Mouse (Mus musculus) left cerebral cortex, postnatal 14 days (tissue): Measurements from ENCODE around the gene Atp8b4. TPM values are rescaled to one million over a fixed set of nuclear protein-coding genes. Genes with fewer than 3 reads are reported as not detected.

Experiments
- DNase-seq, 2 experiments: peaks; one replicate each; pipeline ENCODE4 v3.0.0; 2021 to 2022; ENCODE audit warnings: low spot score in 2 of 2, mixed read lengths in 1 of 2
- intact Hi-C: fragments of 180-260 bp; cut with DNase I; formaldehyde crosslinking; loops from one replicate; pipeline ENCODE4 v1.15.1; 2025
- total RNA-seq, 2 experiments: library from RNA; stranded (reverse); gene quantifications; 2 replicates each; pipeline ENCODE4 v1.2.3; 2021

Gene Atp8b4
- total RNA-seq, 2 experiments from 2014 or later: 0.09 TPM; not detected in 1

GRCm38 (mm10) chr2:126323206-126323605, 177.3 kb downstream of the Atp8b4 start:
- intact Hi-C loops: no loop called here
- no peak for DNase-seq

DNA sequence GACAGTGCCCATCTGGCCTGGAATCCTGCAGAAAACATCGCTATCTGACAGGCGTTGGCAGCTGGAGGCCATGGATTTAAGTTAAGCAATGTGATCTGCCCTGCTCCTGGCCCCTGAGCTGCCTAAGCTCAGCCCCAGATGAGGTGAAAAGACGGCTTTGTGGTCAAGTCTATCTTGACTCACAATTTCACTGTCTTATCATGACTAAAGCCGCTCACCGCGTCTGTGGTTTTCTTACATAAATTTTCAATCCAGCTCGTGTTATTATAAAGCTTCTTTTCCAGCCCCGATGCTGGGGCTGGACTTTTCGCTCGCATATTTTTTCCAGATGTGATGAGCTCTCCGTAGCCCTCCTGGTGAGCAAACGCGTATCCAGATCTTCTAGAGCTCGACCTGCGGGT, 177.8 kb downstream of the Atp8b4 start:
- intact Hi-C loops: no loop called here

DNA sequence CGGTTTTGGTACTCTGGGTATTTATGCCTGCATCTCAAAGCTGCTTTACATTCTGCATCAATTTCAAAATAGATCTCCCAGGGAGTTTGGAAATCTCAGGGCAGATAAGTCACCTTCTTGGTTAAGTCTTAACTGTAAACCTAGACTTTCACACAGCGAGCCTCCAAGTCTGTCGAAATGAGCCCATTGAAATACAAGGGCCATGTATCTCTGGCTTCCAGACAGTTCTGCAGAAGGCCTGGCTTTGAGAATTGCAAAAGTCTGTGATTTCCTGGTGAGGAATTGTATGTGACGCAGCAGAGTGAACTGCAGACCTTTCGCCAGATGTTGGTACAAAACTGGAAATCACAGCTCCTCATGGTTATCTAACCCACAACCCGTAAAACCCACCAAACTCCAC, 182.4 kb downstream of the Atp8b4 start:
- intact Hi-C loops: no loop called here
- DNase-seq: no peak

More for the DNA sequence above, 177.8 kb downstream of the Atp8b4 start:
- no peak for DNase-seq

GRCm38 (mm10) chr2:126316942-126317341, 183.5 kb downstream of the Atp8b4 start:
- DNase-seq: no peak
- intact Hi-C loops: no loop called here

GRCm38 (mm10) chr2:126316346-126316745, 184.1 kb downstream of the Atp8b4 start:
- no peak for DNase-seq

DNA sequence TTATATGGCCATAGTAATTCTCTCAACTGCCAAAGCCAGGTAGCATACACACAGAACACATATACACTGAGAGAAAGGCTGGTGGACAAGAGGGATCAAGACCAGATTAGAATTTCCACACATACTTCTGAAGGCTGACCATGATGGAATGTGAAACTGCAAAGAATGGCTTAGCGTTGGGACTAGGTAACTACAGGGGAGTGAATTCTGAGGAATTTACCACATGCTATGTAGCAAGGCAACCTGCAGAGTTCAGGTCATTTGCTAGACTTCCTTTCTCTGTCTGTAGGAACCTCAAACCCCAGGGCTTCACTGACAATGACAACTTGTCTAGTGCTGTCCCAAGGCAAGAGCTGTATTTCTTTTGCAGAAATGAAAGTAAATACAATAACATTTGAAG, 189.4 kb downstream of the Atp8b4 start:
- DNase-seq: no peak
- intact Hi-C loops: no loop called here

More at GRCm38 (mm10) chr2:126316346-126316745, 184.1 kb downstream of the Atp8b4 start:
- intact Hi-C loops: no loop called here

DNA sequence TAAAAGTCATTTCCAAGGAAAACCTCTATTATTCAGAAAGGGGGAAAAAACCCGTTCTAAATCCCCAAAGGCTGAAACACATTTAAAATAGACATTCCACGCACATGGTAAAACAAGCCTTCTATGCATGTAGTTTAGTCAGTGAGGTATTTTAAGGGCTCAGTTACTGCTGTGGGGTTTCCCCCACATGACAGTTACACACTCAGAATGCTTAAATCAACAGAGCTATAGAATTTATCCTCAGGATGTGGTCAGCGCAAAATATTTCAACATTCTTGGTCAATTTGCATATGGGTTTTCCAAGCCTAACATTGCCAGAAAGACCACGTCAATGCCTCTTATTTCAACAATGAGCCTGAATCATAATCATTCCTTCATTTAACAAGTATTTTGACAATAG, 190.5 kb downstream of the Atp8b4 start:
- intact Hi-C loops: no loop called here
- no peak for DNase-seq

- DNase-seq: no peak
- intact Hi-C loops: no loop called here
Observed at GRCm38 (mm10) chr2:126304621-126305020, 195.9 kb downstream of the Atp8b4 start.

- DNase-seq: no peak
- intact Hi-C loops: no loop called here
Observed at GRCm38 (mm10) chr2:126303226-126303625, 197.2 kb downstream of the Atp8b4 start.

GRCm38 (mm10) chr2:126302381-126302780, 198.1 kb downstream of the Atp8b4 start:
- intact Hi-C loops: no loop called here
- DNase-seq: no peak

GRCm38 (mm10) chr2:126290702-126291101, 209.8 kb downstream of the Atp8b4 start:
- intact Hi-C loops: no loop called here
- DNase-seq: no peak

DNA sequence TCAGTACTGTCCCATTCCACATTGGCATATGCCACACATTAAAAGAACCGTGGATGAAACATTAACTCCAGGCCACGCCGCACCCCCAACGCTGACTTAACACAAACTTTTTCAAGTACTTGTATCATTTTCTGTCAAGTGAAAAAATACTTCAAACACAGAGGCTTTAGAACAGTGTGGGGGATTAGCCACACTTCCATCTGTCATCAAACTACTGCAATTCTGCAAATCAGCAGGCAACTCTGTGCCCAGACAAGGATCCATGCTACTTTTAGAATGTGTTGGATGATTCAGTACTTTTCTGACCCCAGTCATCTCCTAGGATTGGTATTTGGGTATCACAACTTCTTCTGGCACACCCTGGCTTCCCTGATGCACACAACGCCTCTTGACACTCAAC, 212.5 kb downstream of the Atp8b4 start:
- intact Hi-C loops: no loop called here
- peak; percentile 13 to 38 for DNase-seq

DNA sequence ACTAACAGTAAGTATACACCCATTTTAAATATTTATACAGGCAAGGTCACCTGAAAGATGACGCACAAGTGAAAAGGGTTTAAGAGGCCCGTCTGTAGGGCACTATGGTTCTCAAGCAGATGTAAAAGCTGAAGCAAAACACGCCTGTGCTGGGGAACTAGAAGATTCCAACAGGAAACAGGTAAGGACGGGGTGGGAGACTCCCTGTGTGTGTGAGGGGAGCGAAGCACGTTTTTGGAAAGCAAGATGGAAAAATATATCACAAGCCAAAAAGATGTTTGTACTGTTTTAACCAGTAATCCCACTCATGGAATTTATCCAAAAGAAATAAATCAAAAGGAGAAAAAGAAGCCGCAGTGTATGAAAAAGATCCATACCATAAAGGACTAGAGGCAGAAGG, 214.1 kb downstream of the Atp8b4 start:
- intact Hi-C loops: no loop called here

DNA sequence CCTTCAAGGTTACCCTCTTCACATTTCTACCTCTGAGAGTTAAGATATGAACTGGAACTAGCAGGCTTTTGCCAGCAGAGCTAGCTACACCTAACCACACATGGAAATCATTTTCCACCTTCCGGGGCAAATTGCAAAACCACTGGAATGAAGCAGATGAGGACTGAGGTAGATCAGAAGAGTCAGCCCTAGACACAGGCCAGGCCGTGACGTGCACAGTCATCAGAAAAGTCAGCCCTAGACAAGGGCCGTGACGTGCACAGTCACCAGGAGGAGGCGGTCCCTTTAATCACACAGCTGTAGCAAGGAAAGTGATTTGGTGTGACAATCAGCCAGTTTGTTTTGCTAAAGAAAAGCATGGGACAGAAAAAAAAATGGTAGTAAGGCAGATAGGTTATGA, 216.4 kb downstream of the Atp8b4 start:
- intact Hi-C loops: no loop called here

More for the DNA sequence above, 214.1 kb downstream of the Atp8b4 start:
- no peak for DNase-seq

DNA sequence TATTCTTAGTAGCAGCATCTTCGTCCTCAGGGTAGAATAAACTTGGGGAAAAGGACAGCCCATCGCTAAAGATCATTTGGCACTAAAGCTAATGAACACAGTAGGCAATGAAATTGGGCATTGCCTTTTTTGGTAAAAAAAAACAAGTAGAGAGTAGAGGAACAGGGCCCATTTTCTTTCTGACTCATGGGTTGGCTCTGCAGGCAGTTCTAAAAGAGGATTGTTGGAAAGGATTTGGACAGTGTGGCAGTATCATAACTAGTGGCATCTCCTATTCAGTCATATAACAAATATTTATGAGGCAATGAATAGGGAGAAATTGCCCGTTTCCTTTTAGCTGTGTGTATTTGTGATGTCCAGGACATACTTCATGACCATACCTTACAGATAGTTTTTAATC, 217.4 kb downstream of the Atp8b4 start:
- intact Hi-C loops: no loop called here
- peak in 1 of 2 experiments; percentile 20 for DNase-seq

More for the DNA sequence above, 216.4 kb downstream of the Atp8b4 start:
- no peak for DNase-seq

- intact Hi-C loops: no loop called here
- DNase-seq: no peak
Observed at GRCm38 (mm10) chr2:126275511-126275910, 225.0 kb downstream of the Atp8b4 start.

- intact Hi-C loops: no loop called here
- no peak for DNase-seq
Observed at GRCm38 (mm10) chr2:126274826-126275405, 225.6 kb downstream of the Atp8b4 start.

DNA sequence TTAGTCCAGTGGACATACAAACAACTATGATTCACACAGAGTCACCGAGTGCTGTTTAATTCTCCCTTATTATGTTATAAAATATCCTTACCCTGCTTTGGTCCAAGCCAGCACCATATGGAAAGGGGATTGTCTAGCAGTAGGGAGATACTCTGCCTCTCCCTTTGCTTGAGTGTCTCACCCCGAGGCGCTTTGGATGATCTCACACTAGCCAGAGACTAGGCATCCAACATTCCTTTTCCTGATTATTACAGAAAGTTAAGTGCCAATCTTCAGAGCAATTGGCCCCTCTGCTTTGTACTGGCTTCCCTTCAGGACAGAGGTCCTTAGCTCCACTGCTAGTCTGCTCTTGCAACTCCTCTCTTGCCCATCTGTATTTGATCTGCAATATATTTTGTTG, 226.2 kb downstream of the Atp8b4 start:
- no peak for DNase-seq
- intact Hi-C loops: no loop called here
